Mouse (Mus musculus) thymus, adult 18-20 months (tissue): ENCODE data around the gene Gm44790.
"Not testable (repeated sequence)": the region's sequence is repeated elsewhere in the genome, so short reads cannot be mapped to it uniquely, and the experiment has no call there.

Experiments
- DNase-seq, 2 experiments: peaks; one replicate each; pipeline ENCODE4 v3.0.0; 2022; ENCODE audit warnings: mixed read lengths in 2 of 2

Gm44790 gene

DNA sequence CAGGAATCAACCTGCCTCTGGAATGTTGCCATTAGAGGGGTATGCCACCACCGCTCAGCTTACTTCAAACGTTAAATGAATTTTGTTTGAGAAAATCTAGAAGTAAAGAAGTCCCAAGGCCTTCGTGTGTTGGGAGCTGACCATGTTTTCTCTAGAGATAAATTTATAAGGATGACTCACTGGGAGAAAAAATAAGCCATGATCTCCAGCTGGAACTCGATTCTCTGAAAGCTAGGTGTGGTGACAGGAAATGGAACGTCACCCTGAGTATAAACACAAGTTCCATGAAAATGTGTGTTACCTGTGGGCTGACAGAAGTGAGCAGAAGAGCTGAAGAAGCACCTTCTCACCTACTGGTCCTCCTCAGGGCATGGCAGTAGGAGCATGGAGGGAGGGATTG, 50.5 kb downstream of the Gm44790 start:
- no peak for DNase-seq

DNA sequence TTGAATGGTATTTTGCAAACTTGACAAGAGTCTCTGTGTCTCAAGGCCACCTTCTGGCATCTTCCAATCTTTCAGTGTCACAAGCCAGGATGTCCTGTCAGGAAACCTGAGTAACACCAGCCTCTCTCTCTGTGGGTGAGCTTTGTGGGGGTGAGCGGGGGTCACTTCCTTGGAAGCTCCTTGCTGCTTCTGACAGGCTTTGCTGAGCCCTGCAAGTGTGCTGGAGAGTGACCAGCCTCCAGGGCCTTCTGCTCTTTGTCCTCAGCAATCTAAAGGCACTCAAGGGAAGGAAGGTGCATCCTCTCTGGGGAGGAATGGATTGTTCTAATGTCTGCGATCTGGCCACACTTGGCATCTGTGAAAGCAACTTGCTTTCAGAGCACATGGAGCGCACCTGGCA, 52.9 kb downstream of the Gm44790 start:
- DNase-seq: no peak

GRCm38 (mm10) chr6:86479816-86480188, 53.3 kb downstream of the Gm44790 start:
- DNase-seq: no peak

GRCm38 (mm10) chr6:86480189-86480831, 53.9 kb downstream of the Gm44790 start:
- DNase-seq: no peak

GRCm38 (mm10) chr6:86481871-86482270, 55.4 kb downstream of the Gm44790 start:
- no peak for DNase-seq

DNA sequence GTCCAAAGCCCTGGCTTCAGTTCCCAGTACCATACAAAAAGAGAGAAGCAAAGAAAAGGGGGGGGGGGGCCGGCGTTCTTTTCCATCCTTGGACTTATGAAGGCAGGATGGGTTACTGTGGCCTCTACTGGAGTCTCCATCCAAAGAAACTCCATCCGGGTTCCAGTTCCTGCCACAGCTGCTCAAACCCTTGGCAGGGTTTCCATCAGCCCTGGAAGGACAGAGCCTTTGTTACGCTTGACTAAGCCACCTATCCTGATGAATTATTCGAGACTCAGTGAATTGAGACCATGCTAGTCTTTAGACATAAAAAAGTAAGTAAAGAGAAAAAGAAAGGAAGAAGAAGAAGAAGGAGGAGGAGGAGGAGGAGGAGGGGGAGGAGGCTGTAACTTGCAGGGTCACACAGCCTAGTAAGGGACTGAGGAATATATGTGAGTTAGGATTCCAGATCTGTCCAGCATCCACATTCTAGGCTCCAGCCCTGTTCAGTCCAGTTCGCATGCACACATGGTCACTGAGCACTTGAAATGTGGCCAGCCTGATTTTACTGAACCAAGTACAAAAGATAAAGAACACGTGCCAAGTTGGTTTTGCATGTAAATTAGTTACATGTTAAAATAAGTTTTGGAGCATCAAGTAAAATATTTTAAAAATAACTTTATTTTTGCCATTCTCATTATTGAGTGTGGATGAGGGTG, 59.6 kb downstream of the Gm44790 start:
- no peak for DNase-seq

DNA sequence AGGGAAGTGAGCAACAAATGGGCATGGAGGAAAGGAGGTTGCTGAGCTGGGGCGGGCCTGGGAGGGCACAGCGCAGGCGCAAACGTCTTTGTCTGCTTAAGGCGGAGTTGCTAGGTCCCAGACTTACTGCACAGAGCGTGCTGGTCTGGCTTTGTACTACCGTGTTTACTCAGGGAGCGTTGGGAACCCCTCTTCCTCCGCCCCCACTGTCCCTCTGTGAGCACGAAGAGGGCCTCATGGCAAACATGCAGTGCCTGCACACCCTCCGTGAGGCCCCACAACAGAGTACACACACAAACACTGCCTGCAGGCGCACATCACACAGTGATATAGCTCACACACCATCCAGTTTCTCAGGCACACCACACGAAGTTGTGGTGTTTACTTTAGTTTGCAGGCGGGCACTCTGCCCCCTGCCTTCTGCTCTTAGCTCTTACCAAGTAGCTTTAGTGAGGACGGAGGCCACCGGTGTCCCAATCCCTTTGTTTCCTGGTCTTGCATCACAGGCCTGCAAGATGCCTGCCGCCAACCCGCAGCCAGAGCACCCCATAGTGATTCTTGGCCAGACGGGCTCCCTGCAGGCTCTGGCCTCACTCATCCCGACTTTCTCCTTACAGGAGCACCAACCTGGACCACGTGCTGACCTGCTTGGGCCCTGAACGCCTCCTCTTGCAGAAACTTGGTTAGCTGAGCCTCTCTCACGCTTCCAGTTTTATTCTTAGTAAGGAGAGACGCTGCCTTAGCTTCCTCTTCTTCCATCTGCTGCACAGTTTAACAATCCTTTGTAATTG, 61.1 kb downstream of the Gm44790 start:
- peak; percentile 81 to 85 for DNase-seq

- DNase-seq: no peak
Observed at GRCm38 (mm10) chr6:86488149-86488485, 61.7 kb downstream of the Gm44790 start.

GRCm38 (mm10) chr6:86489945-86490344, 63.5 kb downstream of the Gm44790 start:
- DNase-seq: no peak

DNA sequence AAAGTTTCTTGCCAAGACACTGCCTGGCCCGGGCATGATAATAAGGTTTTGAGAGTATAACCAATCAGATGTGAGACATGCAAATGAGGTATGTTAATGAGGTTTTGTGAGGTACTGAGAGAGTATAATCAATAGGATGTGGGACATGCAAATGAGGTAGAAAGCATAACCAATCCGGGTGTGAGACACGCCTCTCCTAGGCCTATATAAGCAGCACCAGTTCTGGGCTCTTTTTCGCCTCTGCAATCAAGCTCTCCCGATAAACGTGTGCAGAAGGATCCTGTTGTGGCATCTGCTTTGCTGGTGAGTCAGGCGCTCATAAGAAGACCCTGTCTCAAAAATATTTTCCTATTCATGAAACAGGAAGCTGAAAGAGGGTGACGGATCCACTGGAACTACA, 64.0 kb downstream of the Gm44790 start:
- DNase-seq: not testable (repeated sequence)

DNA sequence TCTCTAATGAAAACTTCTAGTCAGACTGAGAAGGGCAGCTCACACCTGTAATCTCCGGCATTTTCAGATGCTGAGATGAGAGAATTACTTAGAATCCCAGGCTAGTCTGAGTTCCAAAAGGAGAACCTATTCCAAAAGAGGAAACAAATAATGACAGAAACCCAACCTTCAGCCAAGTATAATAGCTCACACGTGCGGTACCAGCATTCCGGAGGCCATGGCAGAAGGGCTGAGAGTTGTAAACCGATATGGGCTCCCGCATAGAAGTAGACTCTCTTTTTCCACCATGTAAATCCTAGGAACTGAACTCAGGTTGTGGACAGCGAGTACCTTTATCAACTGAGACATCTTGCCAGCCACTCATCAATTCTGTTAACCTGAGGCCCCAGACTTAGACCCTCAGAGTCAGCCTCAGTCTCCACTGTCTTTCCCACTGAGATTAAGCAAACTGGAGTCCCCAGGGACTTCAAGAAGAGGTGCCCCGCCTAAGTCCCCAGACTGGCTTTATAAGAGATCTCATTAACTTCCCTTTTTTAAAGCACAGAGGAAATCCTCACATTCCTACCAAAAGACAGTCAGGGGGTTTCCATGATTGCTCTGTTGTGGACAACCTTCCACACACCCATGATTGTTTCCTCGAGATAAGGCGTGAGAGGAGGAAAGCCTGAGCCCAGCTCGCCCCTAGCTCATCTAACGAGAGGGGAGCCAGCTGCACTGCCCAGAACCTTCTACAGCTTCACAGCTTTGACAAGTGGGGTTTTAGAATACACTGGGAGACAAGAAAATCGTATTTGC, 67.2 kb downstream of the Gm44790 start:
- DNase-seq: no peak

DNA sequence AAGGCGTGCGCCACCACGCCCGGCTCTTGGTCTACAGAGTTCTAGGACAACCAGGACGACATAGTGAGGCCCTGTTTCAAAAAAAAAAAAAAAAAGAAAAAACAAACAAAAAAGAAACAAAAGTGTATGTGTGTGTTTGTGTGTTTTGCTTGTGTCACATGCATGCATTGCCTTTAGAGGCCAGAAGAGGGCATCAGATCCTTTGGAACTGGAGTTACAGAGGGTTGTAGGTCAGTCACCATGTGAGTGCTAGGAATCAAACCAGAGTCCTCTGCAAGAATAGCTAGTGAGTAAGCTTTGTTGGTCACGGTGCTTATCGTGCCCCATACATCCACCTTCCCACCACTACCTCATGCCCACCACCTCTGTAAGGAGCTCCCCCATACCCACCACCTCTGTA, 68.3 kb downstream of the Gm44790 start:
- DNase-seq: no peak
